Mouse (Mus musculus) liver, embryonic 11.5 days (tissue): ENCODE data around the gene Gm8369. TPM values are rescaled to one million over a fixed set of nuclear protein-coding genes. Genes with fewer than 3 reads are reported as not detected.

Experiments
- ATAC-seq: fragments of 200-750 bp; cut with Nextera tagmentation; replicated peaks from 2 replicates; pipeline ENCODE4 v1.8.0; 2017; ENCODE audit warnings: moderate number of reproducible peaks, mild to moderate bottlenecking, moderate TSS enrichment, moderate library complexity; ENCODE audit not compliant: low FRiP score
- DNase-seq: peaks from one replicate; pipeline ENCODE4 v3.0.0-alpha.2; 2017; ENCODE audit warnings: low spot score
- H3K27ac ChIP-seq: fragments of 300-500 bp; sonication (generic); 2 replicates; pipeline ENCODE4 v1.5.1; 2014; ENCODE audit warnings: mild to moderate bottlenecking, low read depth, low read length, control low read depth
- H3K27me3 ChIP-seq: fragments of 300-500 bp; sonication (generic); replicated peaks from 2 replicates; pipeline ENCODE4 v1.6.1; 2014; ENCODE audit warnings: low read length, mixed read lengths; ENCODE audit not compliant: control insufficient read depth, insufficient read depth
- H3K36me3 ChIP-seq: fragments of 300-500 bp; sonication (generic); 2 replicates; pipeline ENCODE4 v1.6.1; 2014; ENCODE audit warnings: mild to moderate bottlenecking, low read length, moderate library complexity, mixed read lengths; ENCODE audit not compliant: control insufficient read depth, insufficient read depth
- H3K4me1 ChIP-seq: fragments of 300-500 bp; sonication (generic); replicated peaks from 2 replicates; pipeline ENCODE4 v1.6.1; 2014; ENCODE audit warnings: low read length, mixed read lengths; ENCODE audit not compliant: control insufficient read depth, insufficient read depth
- H3K4me2 ChIP-seq: fragments of 300-500 bp; sonication (generic); 2 replicates; pipeline ENCODE4 v1.6.1; 2014; ENCODE audit warnings: mild to moderate bottlenecking, control low read depth, moderate library complexity
- H3K4me3 ChIP-seq: fragments of 300-500 bp; sonication (generic); 2 replicates; pipeline ENCODE4 v1.5.1; 2014; ENCODE audit warnings: low read depth, low read length, control low read depth
- H3K9ac ChIP-seq: fragments of 300-500 bp; sonication (generic); 2 replicates; pipeline ENCODE4 v1.6.1; 2014; ENCODE audit warnings: low read depth, low read length, control low read depth
- H3K9me3 ChIP-seq: fragments of 300-500 bp; sonication (generic); 2 replicates; pipeline ENCODE4 v1.6.1; 2016; ENCODE audit warnings: low read length, inconsistent platforms, mixed read lengths; ENCODE audit not compliant: control insufficient read depth
- WGBS: fragments of 180-500 bp; shearing (Covaris S2); extraction: QIAGEN DNeasy Blood & Tissue Kit; methylation state at CpG from one replicate; pipeline ENCODE4 v1.1.7; 2014; 5-methylcytosine and 5-hydroxymethylcytosine counted together
- polyA plus RNA-seq: library from polyadenylated mRNA; unstranded; fragments of >200 nt; fragmentation: Nextera tagmentation; extraction: Ambion mirVana; gene quantifications from 2 replicates; pipeline ENCODE4 v1.2.1, GENCODE M21; 2014

Gene Gm8369
- polyA plus RNA-seq, 1 experiment from 2014 or later: not detected

DNA sequence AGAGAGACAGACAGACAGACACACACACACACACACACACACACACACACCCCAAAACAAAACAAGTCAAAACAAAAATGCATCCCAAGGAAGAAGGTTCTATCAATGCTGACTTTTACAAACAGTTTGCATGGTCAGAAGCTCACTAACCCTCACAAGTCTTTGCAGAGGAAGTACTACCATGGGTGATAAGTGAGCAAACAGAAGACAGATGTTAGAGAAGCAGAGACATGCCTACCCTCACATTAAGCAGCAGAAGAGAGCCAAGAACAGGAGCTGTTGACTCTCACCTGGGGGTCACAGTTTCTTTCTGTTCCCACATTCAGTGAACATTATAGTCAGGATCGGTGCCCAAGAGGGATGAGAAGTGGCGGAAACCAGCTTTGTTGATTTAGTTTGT lies 6.0 kb upstream of the Gm8369 start:
- no peak overlapping the region for H3K27ac ChIP-seq
- ATAC-seq (no peak), DNase-seq (no peak)
- no peak overlapping the region for H3K4me3 ChIP-seq
- H3K9ac ChIP-seq: no peak overlapping the region
- WGBS: 93% methylated on average over 2 of the region's 2 CpGs
- H3K4me2 ChIP-seq: no peak overlapping the region
- no peaks in the 10 kb centered on the region for H3K4me1 ChIP-seq
- no peaks in the 10 kb centered on the region for H3K27me3 ChIP-seq
- H3K9me3 ChIP-seq: no peaks in the 10 kb centered on the region
- no peaks in the 10 kb centered on the region for H3K36me3 ChIP-seq

DNA sequence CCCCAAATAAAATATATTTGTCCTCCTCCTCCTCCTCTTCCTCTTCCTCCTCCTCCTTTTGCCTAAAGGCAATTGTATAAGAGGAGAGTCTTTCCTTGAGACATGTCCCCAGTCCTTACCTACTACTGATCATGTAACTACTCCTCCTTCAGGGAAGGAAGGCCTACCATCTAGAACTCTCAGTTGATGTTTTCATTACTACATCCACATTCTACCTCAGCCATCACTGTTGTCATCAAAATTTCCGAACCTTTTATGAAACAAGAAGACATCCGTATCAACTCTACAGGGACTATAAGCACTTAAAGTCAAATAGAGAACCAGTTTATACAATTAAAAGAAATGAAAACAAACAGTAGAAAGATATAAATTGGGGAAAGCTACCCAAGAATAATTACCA lies 3.1 kb upstream of the Gm8369 start:
- H3K9me3 ChIP-seq: no peaks in the 10 kb centered on the region
- no peak overlapping the region for H3K4me3 ChIP-seq
- no peak overlapping the region for H3K9ac ChIP-seq
- DNase-seq (no peak), ATAC-seq (no peak)
- H3K36me3 ChIP-seq: no peaks in the 10 kb centered on the region
- no peak overlapping the region for H3K27ac ChIP-seq
- no peaks in the 10 kb centered on the region for H3K4me1 ChIP-seq
- H3K27me3 ChIP-seq: no peaks in the 10 kb centered on the region
- no peak overlapping the region for H3K4me2 ChIP-seq
- WGBS: 84% methylated on average over 2 of the region's 2 CpGs

DNA sequence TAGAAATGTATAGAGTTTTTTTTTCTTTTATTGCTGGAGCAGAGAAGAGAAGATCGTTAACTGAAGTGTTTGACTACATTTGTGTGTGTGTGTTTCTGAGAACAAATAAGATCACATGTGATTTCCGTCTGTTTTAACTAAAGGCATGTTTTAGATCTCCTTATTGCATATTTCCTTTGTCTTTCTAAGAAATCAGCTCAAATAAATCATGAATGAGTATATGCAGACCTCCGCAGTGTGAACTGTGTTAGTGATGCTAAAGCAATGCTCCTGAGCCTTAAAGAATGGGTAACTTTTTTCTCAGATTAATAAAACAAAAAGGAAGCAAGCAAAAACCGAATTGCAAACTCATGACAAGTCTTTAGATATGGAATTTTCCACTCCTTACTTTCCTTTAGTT lies 1.8 kb upstream of the Gm8369 start:
- no peak overlapping the region for H3K4me3 ChIP-seq
- H3K27ac ChIP-seq: no peak overlapping the region
- no peaks in the 10 kb centered on the region for H3K9me3 ChIP-seq
- ATAC-seq (no peak), DNase-seq (no peak)
- H3K9ac ChIP-seq: no peak overlapping the region
- 68% methylated on average over 4 of the region's 4 CpGs for WGBS
- no peak overlapping the region for H3K4me2 ChIP-seq
- no peaks in the 10 kb centered on the region for H3K36me3 ChIP-seq
- no peaks in the 10 kb centered on the region for H3K27me3 ChIP-seq
- H3K4me1 ChIP-seq: no peaks in the 10 kb centered on the region

DNA sequence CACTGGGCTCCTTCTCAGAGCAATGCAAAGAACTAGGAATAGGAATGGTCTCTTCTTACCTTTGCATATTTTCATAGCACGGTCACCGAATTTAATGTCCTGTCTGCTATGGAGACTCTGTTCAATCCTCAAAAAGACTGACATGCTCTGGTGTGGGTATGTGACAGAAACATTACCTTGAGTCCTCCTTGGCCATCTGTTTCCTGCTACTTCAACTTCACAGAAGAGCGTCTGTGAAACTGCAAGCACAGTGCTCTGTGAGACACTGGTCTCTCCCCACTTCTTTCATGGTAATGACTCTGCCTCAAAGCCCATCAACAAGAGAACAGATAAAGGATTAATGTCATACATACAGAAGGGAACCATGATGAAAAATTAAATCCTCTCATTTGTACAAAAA lies 1.4 kb upstream of the Gm8369 start:
- H3K27me3 ChIP-seq: no peaks in the 10 kb centered on the region
- H3K4me1 ChIP-seq: no peaks in the 10 kb centered on the region
- H3K27ac ChIP-seq: no peak overlapping the region
- ATAC-seq (no peak), DNase-seq (no peak)
- H3K4me2 ChIP-seq: no peak overlapping the region
- no peaks in the 10 kb centered on the region for H3K36me3 ChIP-seq
- 71% methylated on average over 3 of the region's 3 CpGs for WGBS
- no peak overlapping the region for H3K4me3 ChIP-seq
- H3K9me3 ChIP-seq: no peaks in the 10 kb centered on the region
- H3K9ac ChIP-seq: no peak overlapping the region

DNA sequence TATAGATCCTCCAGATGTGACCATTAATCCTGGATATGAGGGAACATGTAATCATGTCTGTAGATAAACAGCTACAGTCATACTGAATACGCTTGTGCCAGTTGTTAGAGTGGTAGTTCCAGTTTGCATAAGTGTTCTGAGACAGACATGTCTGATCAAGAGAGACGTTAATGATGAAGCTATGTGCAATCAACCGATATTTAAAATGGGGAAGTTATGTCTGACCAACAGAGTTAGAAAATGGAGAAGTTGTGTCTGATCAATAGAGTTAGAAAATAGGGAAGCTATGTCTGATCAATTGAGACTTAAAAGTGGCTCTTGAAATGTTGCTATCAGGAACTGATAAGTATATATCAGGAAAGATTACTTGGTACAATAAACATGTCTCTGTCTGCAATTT lies 472 bp upstream of the Gm8369 start:
- Histone ChIP-seq H3K9me3 (no peaks in the 10 kb centered on the region), H3K4me3 (no peak overlapping the region), H3K36me3 (no peaks in the 10 kb centered on the region), H3K9ac (no peak overlapping the region), H3K4me2 (no peak overlapping the region), H3K4me1 (no peaks in the 10 kb centered on the region), H3K27ac (no peak overlapping the region), H3K27me3 (no peaks in the 10 kb centered on the region)
- ATAC-seq (no peak), DNase-seq (no peak)
- 58% methylated on average over 3 of the region's 3 CpGs for WGBS

DNA sequence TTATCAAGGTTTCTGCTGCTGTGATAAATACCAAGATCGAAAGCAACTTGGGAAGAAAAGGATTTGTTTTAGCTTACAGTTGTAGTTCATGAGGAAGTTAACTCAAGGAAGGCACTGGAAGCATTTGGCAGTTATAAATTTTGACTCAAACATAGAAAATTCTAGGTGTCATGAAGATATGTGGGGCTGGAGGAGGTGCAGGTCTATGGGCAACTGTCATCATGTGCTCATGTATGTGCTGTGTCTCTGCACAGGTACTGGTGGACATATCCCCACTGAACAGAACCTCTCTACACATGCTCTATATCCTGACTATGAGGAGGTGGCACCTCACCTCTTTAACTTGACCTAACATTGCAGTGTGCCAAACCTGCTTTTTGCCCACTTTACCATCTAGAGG lies 861 bp downstream of the Gm8369 start:
- no peak for ATAC-seq
- no peaks in the 10 kb centered on the region for H3K9me3 ChIP-seq
- H3K4me1 ChIP-seq: no peaks in the 10 kb centered on the region
- H3K36me3 ChIP-seq: no peaks in the 10 kb centered on the region
- H3K4me2 ChIP-seq: no peak overlapping the region
- WGBS: 81% methylated on average over 1 of the region's 1 CpGs
- H3K27ac ChIP-seq: no peak overlapping the region
- DNase-seq: no peak
- H3K4me3 ChIP-seq: no peak overlapping the region
- no peak overlapping the region for H3K9ac ChIP-seq
- H3K27me3 ChIP-seq: no peaks in the 10 kb centered on the region

DNA sequence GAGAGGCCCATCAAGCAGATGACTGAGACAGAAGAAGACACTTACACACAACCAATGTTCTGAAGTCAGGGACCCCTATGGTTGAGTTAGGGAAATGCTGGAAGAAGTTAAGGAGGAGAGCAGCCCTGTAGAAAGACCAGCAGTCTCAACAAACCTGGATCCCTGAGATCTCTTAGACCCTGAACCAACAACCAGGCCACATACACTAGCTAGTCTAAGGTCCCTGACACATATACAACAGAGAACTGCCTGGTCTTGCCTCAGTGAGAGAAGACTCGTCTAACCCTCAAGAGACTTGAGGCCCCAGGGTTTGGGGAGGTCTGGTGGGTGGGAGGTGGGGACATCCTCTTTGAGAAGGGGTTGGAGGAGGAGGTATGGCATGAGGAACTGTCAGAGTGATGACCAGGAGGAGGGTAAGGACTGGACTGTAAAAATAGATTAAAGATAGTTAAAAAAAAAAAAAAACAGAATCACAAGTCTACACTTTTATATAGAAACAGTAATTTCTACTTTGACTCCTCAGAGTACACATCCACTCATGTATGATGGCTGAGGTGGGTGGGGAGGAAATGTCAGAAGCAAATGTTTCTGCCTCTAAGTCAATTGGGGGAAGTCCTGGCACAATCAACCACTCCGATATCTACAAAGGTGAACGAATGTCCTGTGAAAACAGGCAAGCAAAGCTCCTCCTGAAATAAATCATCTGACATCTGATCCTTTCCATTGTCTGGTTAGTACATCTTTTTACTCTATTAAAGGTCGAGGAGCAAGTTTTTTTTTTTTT lies 5.9 kb downstream of the Gm8369 start:
- Histone ChIP-seq H3K4me3 (no peak overlapping the region), H3K27ac (no peak overlapping the region), H3K4me1 (no peaks in the 10 kb centered on the region), H3K36me3 (no peaks in the 10 kb centered on the region), H3K9ac (no peak overlapping the region), H3K4me2 (no peak overlapping the region), H3K9me3 (no peaks in the 10 kb centered on the region), H3K27me3 (no peaks in the 10 kb centered on the region)
- DNase-seq: no peak
- no peak for ATAC-seq
- WGBS: 61% methylated on average over 4 of the region's 4 CpGs

DNA sequence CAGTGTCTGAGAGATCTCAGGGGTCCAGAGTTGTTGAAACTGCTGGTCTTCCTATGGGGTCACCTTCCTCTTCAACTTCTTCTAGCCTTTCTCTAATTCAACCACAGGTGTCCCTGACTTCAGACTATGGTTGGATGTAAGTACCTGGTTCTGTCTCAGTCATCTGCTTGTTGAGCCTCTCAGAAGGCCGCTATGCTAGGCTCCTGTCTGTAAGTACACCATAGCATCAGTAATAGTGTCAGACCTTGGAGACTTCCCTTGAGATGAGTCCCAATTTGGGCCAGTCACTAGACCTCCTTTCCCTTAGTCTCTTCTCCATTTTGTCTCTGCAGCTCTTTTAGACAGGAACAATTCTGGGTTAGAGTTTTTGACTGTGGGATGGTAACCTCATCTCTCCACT lies 6.9 kb downstream of the Gm8369 start:
- H3K4me2 ChIP-seq: no peak overlapping the region
- ATAC-seq: no peak

DNA sequence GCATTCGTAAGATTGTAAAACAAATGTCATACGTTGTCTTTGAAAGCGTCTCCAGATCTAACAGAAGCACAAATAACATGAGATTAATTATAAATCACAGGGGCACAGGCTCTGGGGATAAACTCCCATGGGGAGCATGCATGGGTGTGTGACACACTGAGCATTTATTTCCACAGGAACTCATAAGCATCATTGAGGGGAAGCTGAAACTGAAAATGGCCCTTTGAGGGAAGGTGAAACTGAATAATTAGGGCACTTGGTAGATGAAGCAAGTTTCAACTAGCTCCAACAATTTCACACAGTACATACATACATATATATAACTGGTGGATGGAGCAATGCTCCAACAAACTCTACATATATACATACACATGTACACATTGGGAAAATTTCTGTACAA lies 8.8 kb downstream of the Gm8369 start:
- H3K36me3 ChIP-seq: no peaks in the 10 kb centered on the region
- H3K9me3 ChIP-seq: no peaks in the 10 kb centered on the region
- H3K4me1 ChIP-seq: no peaks in the 10 kb centered on the region
- H3K27me3 ChIP-seq: no peaks in the 10 kb centered on the region
- H3K9ac ChIP-seq: no peak overlapping the region
- no peak for ATAC-seq
- no peak overlapping the region for H3K4me2 ChIP-seq
- 77% methylated on average over 3 of the region's 3 CpGs for WGBS
- no peak overlapping the region for H3K27ac ChIP-seq
- no peak for DNase-seq
- H3K4me3 ChIP-seq: no peak overlapping the region

More for the DNA sequence above, 6.9 kb downstream of the Gm8369 start:
- no peak for DNase-seq
- Histone ChIP-seq H3K36me3 (no peaks in the 10 kb centered on the region), H3K27me3 (no peaks in the 10 kb centered on the region), H3K4me3 (no peak overlapping the region), H3K4me1 (no peaks in the 10 kb centered on the region), H3K27ac (no peak overlapping the region), H3K9me3 (no peaks in the 10 kb centered on the region), H3K9ac (no peak overlapping the region)
- WGBS: 83% methylated on average over 1 of the region's 1 CpGs
